Mouse (Mus musculus): ENCODE measurements around the gene Auts2.

The Auts2 gene

DNA sequence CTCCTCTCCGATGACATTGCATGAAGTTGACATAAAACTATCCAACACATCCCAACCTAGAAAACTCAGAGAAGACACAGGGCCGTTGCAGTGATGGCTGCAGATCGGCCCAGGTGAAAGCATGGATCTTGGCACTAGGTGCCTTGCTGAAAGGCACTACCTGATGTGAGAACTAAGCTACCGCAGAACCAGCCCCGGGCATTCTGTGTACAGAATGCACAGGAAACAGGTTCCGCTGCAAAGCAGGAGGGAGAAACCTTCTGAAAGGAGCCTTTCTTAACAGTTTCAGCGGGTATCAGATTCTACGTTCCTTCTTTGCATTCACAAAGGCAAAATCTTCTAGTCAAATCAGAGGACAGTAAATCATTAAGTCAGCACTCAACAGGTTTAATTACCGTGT is 361.1 kb downstream of the Auts2 start:
- DNase-seq (ENCODE audit: low spot score) = no peak

DNA sequence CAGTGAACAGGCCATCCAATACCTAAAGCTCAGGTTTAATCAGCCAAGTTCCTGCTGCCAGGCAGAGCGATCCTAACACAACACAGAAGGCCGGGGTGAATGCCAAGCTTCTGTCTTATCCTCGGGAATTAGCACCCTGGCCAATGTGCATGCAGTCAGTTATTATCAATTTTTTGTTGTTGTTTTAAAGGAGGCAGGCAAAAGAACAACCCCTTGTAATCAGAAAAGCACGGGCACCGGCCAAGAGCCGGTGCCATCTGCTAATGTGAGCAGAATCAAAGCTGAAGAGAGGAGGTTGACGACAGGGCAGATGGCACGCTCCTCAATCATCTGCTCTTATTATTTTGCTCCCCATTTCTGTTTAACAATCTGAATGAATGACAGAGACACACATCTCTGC is 373.1 kb downstream of the Auts2 start:
- no peak for DNase-seq (ENCODE audit: low spot score)

DNA sequence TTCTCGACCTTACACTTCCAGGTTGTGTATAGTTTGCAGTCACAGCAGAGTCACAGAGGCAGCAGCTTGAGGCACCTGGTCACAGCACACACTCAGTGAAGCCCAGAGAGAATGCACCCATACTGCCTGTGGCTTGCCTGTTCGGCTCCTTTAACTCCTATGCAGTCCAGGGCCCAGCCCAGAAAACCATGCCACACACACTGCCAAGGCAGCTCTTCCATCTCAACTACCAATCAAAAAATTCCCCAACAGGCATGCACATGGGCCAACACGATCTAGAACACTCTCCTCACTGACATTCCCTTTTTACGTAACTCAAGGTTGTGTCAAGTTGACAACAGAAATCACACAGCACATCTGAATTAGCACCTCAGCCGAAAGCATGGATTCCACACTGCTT is 374.3 kb downstream of the Auts2 start:
- DNase-seq (ENCODE audit: low spot score) = no peak

DNA sequence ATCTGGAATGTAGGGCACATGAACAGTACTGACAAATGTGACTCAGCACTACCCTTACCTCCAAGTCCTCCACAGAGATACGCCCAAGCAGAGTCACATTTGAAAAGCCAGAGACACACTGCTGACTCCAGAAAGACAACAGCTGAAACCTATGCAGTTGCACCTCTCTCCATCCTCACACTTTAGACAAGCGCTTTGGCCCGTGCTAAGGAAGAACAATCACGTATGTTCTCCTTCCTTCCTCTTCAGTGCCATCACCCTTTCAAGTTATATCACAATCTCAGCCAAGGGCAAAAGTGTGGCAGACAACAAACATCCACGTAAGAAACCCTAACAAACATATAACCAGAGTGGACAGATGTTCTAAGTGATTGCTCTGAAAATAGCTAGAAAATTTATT is 374.9 kb downstream of the Auts2 start:
- no peak for DNase-seq (ENCODE audit: low spot score)

DNA sequence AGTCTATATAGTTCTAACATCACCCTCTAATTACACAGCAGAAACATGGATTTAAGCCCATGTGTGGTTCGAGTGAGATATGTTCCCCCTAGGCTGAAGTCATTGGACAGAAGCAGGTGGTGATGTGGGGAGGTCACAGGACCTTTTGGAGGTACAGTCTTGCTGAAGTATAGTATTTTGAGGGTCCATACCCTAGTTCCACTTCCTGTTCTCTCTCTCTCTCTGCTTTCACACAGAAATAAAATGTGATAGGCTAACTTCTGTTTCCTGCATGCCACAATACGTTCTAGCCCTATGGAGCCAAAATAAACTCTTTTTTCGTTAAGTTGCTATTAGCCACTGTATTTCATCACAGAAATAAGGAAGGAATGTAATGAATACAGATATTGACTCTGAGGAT is 376.6 kb downstream of the Auts2 start:
- DNase-seq (ENCODE audit: low spot score) = no peak

DNA sequence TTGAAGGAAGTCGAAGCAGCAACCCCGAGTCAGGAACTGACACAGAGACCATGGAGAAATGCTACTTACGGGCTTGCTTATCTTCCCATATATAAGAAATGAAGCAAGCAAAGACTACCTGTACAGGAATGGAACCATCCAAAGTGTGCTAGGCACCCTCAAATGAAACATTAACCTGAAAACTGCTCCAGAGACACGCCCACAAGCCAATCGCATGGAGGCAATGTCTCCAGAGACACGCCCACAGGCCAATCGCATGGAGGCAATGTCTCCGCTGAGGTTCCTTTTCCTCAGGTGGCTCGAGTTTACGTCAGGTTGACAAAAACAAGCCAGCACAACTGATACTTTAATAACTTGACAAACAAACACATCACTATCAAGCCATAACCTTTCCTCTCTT is 379.2 kb downstream of the Auts2 start:
- DNase-seq (ENCODE audit: low spot score) = no peak

DNA sequence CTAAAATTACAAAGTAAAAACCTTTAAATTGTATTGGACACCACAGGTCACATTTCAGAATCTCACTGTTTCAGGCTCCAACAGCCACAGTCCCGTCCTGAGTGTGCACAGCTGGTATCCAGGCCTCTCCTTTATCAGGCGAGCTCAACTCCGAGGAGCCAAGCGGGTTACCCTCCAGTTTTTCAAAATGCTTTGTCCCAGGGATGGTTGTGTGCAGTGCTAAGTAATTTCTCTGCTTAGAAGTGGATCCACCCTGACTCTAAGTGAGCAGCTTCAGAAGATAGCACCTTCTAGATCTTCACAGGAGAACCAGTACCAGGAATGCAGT is 381.0 kb downstream of the Auts2 start:
- DNase-seq (ENCODE audit: low spot score) = no peak

DNA sequence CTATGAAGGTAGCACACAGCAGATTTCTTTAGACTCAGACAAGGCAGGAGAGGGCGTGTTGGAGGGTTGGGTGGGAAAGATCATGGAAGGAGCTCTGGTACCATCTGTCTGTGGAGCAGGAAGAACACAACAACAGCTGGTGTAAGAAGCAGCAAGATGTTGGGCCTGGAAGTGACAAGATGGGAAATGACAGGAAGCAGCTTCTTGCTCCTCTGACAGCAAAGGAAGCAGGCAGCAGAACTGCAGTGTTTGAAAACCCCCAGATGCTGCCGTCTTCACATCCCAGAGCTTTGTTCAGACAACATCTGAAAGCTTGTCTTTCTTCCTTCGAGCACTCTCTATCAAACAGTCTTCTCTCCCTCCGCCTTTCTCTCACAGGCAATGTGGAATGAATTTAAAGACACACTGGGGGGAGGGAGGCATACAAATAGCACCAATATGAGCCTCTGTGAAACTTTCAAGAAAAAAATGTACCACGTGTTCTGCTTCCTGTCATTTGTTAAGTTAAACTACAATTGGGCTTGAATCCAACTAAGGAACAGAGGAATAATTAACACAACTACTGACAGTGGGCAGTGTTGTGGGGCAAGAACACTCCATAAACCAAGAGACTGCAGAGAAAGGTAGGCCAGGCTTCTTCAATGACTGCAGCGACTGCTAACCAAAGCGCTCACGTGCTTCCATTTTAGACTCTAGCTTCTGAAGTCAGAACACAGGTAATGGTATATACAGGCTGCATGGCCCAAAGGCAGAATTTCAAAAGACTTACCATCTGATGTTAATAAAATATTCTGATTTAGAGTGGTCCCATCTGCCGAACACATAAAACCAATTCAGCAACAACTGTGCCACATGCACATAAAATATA is 381.6 kb downstream of the Auts2 start:
- no peak for DNase-seq (ENCODE audit: low spot score)

DNA sequence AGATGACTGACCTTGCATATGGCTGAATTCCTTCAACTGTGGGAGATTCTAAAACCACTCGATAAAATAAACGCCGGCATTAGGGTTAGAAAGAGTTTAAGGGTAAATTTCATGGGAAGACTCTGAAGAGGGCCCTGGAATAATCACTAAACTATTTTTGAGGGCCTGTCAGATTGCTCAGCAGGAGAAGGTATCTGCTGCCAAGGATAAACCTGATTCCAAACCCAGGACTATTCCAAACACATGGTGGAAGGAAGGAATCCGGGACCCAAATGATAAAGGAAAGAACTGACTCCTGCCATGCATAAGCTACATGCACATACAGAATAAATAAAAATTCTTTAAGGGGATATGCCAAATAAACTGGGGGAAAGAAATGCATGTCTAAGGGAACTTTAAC is 399.0 kb downstream of the Auts2 start:
- DNase-seq (ENCODE audit: low spot score) = no peak

DNA sequence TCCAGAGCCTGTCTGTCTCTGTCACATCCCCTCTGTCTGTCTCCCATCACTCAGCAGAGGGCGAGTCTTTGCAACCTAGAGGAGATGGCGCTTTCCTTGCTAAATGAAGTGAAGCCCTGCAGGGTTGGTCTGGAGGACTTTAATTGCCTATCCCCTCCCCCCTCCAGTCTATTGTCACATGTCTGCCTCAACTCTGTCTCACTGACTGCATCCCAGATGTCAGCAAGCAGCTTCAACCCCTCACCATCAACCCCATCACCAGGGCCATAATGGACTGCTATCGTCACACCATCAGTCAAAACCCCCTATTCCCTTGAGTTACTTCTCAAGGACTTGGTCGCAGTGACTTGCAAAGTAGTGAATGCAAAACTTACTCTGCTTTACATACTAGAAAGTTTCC is 402.3 kb downstream of the Auts2 start:
- no peak for DNase-seq (ENCODE audit: low spot score)

DNA sequence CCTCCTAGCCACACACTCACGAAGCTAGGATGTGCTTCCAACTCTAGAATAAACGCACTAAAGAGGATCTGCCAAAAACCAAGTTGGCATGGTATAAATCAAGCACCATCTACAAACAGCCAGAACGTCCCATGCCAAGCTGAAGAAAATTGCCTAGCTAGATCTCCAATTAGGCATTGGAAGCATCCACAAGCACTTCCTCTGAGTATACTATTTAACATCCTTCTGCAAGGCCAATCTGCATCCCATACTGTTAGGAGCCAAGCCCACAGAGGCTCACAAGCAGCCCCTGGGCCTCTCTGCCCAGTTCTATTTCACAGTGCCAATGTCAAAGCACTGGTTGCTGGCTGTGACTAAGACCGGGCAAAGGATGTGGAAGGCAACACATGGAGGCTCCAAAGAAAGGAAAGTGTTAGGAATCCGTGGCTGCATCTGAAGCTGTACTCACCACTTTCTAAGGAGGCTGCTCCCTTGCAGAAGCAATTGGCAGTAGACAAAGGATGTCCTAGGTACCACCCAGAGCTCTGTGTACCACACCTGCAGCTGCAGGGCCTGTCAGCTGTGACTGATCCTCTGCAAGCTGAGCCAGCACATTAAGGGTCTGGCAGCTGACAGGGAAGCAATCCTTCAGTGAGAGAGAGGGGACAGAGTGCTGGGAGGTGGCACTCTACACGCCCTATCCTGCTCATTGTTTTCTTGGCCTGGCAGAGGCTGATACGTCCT is 407.0 kb downstream of the Auts2 start:
- no peak for DNase-seq (ENCODE audit: low spot score)

DNA sequence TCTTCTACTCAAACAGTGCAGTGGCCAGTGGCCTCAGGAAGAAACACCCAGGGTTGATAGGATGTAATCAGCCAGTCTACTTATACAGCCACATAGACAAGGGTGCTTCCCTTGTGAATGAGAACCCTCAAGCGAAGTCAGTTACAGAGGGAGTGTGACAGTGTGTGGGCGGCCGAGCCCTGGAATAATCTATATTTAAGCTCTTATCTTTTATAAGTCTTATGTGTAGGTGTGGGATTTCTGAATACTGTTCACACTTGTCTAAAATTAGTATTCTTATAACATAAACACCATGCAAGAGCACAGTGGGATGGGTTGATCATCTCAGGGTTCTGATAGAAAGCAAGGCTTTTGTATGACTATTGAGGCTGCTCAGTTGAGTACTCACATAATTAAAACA is 411.2 kb downstream of the Auts2 start:
- no peak for DNase-seq (ENCODE audit: low spot score)

DNA sequence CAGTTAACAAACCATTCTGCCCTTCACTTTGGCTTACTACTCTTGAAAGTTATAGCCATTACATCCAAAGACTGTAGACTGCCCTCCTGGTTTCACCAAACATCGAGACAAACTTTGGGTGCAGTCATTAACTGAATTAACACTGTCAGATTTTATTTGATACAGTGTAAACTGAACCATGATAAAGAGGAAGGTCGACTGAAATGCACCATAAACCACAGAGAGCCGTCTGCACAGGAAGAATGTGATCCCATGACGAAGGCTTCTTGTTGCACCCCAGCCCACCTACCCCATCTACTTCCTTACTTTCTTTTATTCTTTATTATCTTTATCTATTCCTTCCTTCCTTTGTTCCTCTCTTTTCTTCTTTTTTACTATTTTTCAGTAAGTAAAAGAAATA is 412.6 kb downstream of the Auts2 start:
- no peak for DNase-seq (ENCODE audit: low spot score)

DNA sequence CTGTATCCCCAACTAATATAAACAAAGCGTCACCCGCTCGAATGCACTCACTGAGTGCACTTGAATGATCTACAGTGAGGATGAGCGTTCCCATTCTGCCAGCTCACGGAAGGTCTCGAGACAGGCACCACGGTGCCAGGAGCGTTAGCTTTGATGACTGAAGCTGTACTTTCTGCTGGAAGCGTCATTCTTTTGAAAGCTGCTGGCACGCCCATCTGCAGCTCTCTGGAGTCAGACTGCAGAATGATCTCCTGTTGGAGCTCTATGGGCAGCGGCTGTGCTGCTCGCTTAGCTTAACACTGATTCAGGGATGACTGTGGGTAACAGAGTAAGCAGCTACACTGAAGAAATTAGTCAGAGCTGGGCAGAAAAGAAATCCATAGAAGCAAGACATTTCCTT is 416.5 kb downstream of the Auts2 start:
- no peak for DNase-seq (ENCODE audit: low spot score)

DNA sequence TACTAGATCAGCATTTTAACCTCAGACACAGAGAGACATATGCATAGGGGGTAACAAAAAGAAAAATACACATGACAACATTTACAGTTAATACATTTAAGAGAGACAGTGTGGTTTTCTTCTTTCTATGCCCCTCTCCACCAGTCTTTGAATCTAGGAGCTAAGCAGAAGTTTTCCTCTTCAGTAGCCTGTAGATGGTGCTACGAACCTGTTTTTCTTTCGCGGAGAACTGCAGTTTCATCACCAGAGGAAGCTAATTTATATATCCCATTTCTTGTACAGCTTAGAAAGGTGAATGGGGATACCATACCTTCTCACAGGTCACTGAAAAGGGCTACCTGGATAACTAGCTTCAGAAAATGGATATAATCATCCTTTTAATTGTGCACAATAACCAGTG is 427.5 kb downstream of the Auts2 start:
- no peak for DNase-seq (ENCODE audit: low spot score)

DNA sequence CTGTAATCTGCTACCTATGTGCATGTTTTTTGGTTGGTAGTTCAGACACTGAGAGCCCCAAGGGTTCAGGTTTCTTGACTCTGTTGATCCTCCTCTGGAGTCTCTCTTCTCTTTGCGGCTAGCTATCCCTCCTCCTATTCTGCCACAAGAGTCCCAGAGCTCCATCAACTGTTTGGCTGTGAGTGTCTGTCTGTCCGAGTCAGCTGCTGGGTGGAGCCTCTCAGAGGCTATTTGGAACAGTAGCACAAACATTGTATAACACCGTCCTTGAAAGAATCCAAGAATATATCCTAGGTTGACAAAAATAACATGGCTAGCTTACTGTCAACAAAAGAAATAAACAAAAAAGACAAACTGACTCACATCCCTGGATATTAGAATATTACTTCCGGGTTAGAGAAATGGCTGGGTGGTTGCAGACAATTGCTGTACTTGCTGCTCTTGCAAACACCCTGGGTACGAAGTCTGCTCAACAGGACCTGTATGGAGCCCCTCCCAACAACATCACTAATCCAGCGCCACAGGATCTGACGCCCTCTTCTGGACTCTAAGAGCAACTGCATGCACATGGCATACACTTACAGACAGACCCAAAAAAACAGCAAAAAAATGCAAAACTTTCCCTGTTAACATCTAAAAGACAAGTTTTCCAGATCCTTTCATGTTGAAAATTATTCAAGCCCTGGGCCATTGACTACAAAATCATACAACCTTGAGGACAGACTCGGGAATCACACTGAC is 428.4 kb downstream of the Auts2 start:
- no peak for DNase-seq (ENCODE audit: low spot score)

DNA sequence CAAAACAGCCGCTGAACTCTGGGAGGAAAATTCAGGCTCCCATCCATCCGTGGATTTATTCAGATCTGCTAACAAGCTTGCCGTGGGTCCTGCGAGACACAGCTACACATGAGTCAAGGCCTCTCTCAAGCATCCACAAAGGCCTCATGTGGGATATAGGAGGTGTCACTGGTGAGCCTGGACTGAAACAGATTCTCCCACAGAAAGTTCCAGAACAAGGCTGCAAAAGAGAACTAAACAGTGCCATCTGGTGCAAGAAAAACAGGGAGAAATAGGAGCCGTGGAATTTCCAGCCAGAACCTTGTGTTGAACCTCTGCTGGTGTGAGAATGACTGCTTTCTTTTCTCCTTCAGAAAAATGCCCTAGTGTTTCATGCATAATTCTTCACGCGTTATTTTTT is 429.7 kb downstream of the Auts2 start:
- DNase-seq (ENCODE audit: low spot score) = no peak

DNA sequence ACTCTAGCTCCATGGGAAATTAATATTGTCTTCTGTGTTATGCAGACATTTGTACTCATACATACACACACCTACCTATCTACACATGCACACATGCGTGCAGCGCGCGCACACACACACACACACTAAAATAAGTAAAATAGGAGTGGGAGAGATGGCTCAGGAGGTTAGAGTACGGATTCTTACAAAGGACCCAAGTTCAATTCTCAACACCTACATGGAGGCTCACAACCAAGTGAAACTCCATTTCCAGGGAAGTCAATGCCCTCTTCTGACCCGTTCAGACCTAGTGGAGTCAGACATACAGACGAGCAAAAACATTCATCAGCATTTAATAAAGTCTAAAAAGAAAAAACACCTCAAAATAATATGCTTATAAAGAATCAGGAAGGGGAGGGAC is 430.5 kb downstream of the Auts2 start:
- DNase-seq (ENCODE audit: low spot score) = no peak

DNA sequence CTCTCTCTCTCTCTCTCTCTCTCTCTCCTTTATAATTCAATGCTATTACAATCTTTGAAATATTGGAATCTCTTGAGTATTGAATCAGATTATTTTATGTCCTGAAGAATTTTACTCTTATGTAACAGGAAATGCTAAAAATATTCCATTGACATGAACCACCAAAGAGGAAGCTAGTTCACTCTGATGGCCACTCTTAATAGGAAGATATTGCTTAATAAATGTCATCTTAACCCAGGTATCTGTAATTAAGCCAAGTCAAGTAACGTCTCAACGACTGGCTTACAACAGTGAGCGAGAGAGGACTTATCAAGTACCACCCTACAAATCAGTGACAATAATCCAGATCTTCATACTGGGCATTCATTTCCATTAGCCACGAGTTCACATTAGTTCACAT is 440.7 kb downstream of the Auts2 start:
- DNase-seq (ENCODE audit: low spot score) = no peak

DNA sequence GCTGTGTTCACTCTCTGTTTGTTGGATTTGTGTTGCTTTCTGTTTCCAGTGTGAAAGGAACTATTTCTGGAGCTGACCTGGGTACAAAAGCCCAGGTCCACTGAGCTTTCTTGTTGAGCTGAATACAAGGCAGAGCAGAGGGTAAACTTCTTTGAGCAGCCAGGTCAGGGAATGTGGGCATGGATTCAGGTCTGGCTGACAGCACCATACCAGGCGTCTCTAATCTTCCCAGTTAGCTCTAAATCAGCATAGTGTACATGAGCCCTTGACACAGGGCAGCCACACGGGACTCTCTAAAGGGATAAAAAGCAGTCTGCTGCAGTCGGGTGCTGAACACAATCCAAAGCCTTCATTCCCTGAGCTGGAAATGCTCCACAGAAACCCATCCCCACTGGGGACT is 444.7 kb downstream of the Auts2 start:
- no peak for DNase-seq (ENCODE audit: low spot score)

DNA sequence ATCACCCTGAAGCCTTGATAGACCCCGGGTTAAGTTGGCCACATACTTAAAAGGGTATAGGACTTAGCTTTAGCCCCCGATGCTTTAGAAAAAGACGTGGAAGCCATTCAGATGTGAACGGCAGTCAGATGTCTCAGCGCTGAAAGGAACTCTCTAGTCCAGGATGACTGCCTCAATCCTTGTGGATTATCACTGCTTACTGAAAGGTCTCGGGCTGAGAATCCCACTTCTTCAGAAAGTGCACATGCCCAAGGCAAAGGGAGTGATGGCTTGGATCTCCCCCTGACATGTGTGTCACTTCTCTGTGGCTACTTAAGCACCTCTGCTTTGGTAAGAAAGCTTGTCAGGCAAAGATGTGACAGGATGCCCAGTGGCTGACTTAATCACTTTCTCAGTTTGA is 450.4 kb downstream of the Auts2 start:
- no peak for DNase-seq (ENCODE audit: low spot score)

DNA sequence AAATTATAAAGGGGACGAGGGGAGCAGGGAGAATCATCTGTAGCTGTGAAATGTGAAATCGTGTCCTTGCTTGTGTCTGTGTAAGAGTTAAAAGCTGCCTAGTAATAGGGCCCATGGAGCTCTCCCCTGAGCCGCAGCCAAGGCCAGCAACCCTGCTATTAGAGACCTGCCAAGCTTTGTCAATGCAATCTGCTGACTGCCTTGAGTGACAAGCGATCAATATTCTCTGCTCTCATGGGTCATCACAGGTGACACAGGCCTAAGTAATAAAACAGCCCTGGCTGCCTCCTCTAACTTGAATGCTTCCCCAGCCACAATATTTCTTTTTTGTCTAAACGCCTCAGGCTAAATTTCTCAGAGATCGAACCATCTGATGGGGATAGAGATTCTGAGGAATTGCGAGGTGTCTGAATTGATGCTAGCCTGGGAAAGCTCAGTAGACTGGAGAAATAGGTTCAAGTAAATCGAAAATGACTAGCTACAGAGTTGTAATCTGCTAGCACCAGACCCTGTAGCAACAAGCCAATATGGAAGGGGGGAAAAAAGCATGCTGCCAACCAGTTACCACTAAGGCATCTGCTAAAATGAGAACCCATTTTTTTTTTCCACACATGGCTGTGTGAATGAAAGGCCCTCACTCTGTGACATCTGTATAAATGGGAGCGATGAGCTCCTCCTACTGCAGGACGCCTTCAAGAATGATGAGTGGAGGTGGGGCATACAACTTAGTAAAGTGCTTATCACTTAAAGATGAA is 453.5 kb downstream of the Auts2 start:
- DNase-seq (ENCODE audit: low spot score) = no peak

All from spleen, adult 12 weeks (tissue).